Mouse (Mus musculus) embryonic fibroblast, embryonic 13.5 days (primary cell): Measurements from ENCODE around the gene Bnip1. TPM values are rescaled to one million over a fixed set of nuclear protein-coding genes. Genes with fewer than 3 reads are reported as not detected.

ENCODE experiments used
- H3K27ac ChIP-seq: 2 replicates; pipeline ENCODE4 v1.5.1; 2012; ENCODE audit warnings: low read length, control low read depth, inconsistent platforms; ENCODE audit not compliant: insufficient read depth
- H3K4me1 ChIP-seq: 2 replicates; pipeline ENCODE4 v1.6.1; 2011; ENCODE audit warnings: low read length; ENCODE audit not compliant: control insufficient read depth, insufficient read depth
- H3K4me3 ChIP-seq: 2 replicates; pipeline ENCODE4 v1.5.1; 2011; ENCODE audit warnings: mild to moderate bottlenecking, control low read depth, low read length; ENCODE audit not compliant: insufficient read depth
- CTCF ChIP-seq: IDR thresholded peaks from 2 replicates; pipeline ENCODE4 v1.5.1; 2011; ENCODE audit warnings: mild to moderate bottlenecking, control low read depth, low read length, moderate library complexity, borderline replicate concordance; ENCODE audit not compliant: insufficient read depth
- POLR2A ChIP-seq: IDR thresholded peaks from 2 replicates; pipeline ENCODE4 v1.6.1; 2011; ENCODE audit warnings: low read depth, mild to moderate bottlenecking, control low read depth, low read length, moderate library complexity
- polyA plus RNA-seq: library from polyadenylated mRNA; stranded (reverse); fragments of >200 nt; gene quantifications from 2 replicates; pipeline ENCODE4 v1.2.4, GENCODE M21; 2011; ENCODE audit warnings: low read depth; ENCODE audit not compliant: missing spikeins, insufficient read length

Gene Bnip1
- polyA plus RNA-seq, 1 experiment, result 22.8 TPM

DNA sequence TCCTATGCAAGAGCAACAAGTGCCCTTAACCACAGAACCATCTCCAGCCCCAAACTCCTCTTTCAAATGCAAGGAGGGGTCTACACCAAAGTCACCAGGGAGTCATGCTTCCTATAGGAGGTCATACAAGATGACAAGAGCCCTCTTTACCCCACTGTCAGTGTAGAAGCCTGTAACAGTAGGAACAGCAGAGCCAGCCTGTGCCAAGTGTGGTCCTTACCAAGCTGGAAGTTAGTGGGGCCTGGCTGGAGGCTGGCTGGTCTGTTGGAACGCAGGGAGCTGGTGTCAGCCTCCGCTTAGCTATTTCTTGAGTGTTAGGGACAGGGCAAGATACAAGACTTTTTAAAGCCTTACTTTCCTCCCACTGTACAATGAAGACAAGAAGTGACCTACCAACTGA, 52.9 kb downstream of the Bnip1 start:
- Histone ChIP-seq H3K4me1 (no peaks in the 10 kb centered on the region), H3K27ac (no peak overlapping the region), H3K4me3 (no peak overlapping the region)
- no peak for TF ChIP-seq POLR2A
- no peak for TF ChIP-seq CTCF

DNA sequence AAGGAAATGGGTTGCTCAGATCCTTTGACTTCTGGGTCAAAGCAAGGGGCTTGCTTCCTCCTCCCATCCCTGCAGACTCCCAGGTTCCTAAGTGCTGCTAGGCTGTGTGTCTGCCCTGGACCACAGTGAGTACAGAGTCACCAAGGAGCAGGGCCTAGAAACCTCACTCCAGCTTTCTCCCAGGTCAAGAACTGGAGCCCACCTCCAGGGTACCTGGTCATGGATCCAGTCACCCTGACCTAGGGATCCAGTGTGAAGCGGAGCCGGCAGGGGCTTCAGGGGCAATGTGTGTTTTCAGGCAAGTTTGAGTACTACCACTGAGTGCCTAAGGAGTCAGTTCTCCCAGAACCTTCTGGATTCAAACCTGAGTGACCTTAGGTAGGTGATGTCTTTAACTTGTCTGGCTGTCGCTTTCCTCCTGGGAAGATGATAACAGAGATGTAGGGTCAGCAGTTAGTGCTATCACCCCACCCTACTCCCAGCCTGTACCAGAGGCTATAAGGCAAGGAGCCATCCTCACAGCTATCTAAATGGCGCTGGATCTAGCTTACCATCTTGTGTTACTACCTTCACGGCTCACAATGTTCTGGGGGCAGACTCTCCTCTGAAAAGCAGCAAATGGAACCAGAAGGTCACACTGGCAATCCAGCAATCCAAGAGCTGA, 53.6 kb downstream of the Bnip1 start:
- TF ChIP-seq CTCF (no peak), POLR2A (no peak)

DNA sequence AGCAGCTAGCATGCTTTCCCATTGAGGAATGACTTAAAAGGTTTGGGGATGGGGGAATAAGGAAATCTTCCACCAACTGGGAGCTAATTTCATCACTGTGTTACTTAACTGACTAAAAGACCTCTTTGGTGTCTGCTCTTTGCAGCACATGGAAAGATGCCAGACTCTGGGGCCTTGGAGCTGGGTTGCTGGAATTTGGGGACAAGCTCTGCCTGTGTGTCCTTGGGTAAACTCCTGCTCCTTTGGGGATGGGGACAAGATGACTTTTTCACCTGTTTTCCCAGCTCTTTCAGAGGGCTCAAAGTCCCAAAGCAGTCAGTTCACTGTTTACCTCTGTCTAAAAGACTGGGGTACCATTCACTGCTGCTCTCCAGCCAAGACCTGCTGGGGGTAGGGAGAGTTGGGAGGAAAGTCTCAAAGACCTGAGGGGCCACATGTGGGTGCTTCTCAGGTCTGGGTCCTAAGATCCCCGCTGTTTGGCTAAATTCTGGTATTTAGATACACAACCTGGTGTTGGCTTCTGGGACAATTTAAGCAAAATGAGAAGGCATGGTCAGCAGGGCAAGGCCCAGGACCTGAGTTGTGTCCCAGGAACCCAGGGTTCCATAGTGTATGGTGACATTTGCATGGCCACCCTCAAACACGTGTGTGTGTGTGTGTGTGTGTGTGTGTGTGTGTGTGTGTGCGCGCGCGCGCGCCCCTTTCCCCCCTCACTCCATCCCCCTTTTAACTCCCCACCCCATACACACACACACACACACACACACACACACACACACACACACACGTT, 54.3 kb downstream of the Bnip1 start:
- no peak for TF ChIP-seq POLR2A
- TF ChIP-seq CTCF, result no peak

More for the DNA sequence above, 53.6 kb downstream of the Bnip1 start:
- H3K4me1 ChIP-seq, result no peaks in the 10 kb centered on the region
- no peak overlapping the region for H3K27ac ChIP-seq
- H3K4me3 ChIP-seq, result no peak overlapping the region

DNA sequence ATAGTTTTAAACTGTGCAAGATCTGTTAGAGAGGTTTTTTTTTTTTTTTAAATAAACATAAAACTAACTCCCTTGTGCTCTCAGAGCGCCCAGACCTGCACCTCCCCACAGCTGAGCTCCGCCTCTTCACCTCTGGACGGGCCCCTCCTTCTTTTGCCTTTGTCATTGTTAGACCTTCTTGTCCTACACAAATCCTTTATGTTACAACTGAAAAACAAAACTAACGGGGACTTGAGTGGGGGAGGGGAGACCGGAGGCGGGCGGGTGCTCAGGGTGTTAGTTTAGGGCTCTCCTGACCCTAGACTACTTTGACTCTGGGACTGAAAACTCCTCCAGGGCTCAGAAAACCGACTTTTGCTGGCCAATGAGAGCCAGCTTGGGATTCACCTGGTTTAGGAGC, 55.1 kb downstream of the Bnip1 start:
- no peak overlapping the region for H3K4me3 ChIP-seq
- H3K4me1 ChIP-seq, result no peaks in the 10 kb centered on the region
- TF ChIP-seq CTCF (no peak), POLR2A (no peak)
- no peak overlapping the region for H3K27ac ChIP-seq

More for the DNA sequence above, 54.3 kb downstream of the Bnip1 start:
- Histone ChIP-seq H3K4me3 (no peak overlapping the region), H3K27ac (no peak overlapping the region), H3K4me1 (no peaks in the 10 kb centered on the region)

DNA sequence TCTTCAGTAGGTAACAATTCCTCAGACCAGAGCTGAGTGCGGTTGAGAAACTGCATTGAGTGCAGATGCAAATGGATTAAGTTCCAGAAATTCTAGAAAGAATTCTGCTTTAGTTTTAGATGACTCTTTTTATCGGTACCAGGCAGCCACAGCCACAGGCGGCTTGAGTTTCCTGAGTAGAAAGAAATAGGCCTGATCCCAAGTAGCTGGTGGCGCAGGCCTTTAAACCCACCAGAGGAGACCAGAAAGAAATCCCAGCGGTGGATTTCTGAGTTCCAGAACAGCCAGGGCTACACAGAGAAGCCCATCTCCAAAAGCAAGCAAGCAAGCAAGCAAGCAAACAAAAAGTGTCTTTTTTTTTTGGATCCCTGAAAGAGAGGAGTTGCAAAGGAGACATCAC, 55.5 kb downstream of the Bnip1 start:
- no peak overlapping the region for H3K4me3 ChIP-seq
- no peak for TF ChIP-seq POLR2A
- no peak for TF ChIP-seq CTCF
- no peak overlapping the region for H3K27ac ChIP-seq

DNA sequence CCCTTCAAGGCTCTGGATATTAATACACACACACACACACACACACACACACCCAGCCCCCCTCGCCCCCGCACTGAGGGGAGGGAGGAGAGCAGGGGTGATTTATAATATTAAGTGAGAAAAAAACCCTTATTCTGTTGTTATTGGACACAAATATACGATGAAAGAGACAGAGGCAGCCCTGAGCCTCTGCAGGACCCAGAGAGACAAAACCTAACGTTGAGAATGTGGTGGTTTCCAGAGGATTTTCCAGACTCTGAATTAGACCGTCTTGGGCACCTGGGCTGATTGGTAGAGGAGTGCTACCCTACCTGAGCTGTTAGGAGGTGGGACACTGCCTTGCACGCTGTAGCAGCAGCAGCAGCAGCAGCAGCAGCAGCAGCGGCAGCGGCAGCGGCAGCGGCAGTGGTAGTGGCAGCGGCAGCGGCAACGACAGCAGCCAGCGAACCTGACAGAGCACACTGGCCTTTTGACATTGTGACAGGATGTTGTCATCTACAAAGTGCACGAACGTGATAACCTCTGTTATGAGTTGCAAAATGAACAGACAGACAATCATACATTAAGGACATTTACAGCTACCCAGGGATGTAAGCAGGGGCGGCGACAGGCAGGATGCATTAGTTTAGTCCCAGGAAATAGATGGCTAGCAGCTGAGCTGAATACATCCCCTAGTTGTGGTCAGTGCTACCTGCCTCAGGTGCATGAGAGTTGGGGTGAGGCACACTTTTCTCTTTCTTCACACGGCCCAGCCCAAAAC, 56.1 kb downstream of the Bnip1 start:
- H3K4me3 ChIP-seq, result no peak overlapping the region
- no peak for TF ChIP-seq POLR2A
- TF ChIP-seq CTCF, result no peak
- no peaks in the 10 kb centered on the region for H3K4me1 ChIP-seq
- H3K27ac ChIP-seq, result no peak overlapping the region

More for the DNA sequence above, 55.5 kb downstream of the Bnip1 start:
- no peaks in the 10 kb centered on the region for H3K4me1 ChIP-seq

DNA sequence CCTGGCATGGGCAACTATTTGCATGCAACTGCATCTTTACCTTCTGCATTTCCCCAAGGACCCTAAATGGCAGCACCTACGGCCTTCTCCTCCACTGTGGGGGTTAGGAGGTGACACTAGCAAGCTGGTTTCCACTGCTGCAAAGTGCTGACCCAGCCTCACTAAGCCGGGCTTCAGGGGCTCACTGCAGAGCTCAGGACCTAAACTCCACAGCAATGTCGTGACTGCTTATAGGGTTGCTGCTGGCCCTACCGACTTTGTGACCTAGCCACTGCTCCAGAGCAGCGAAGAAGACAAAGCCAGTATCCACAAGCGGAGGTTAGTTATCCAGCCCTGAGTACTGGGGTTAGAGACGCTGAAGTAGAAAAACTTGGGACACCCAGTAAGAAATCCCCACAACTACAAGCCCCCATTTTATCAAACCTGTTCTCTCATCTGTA, 56.7 kb downstream of the Bnip1 start:
- no peaks in the 10 kb centered on the region for H3K4me1 ChIP-seq
- no peak for TF ChIP-seq POLR2A
- TF ChIP-seq CTCF, result no peak
- no peak overlapping the region for H3K4me3 ChIP-seq
- no peak overlapping the region for H3K27ac ChIP-seq

DNA sequence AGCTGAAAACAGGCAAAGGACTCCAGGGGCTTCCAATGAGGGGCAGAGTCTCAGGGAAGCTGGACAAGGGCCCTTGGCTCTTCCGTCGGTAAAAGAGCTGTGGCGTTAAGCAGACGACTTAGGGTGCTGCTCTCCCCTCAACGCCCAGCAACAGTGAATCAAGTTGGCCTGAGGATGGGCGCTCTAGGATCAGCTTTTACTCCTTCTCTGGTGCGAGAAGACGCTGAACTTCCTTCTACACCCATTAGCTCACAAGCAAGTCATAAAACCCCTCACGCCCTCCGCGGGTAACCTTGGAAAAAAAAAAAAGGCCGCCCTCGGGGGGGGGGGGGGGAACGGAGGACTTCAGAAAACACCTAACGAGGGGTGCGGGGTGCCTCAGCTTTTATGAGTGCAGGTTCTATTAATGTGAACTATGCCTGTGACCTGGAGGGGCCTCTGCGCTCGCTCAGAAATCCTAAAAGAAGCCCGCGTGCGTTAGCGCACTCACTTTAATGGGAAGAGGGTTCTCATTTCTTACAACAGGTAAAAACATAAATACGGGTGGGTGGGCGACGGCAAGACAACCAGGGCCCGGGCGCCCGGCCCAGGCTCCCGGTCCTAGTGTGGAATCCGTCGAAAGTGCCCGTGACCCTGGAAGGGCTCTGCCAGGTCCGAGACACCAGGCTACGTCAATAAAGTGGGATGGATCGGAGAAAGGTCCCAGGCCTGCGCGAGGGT, 57.5 kb downstream of the Bnip1 start:
- H3K4me1 ChIP-seq, result no peaks in the 10 kb centered on the region
- H3K4me3 ChIP-seq, result no peak overlapping the region
- H3K27ac ChIP-seq, result no peak overlapping the region
- no peak for TF ChIP-seq POLR2A
- no peak for TF ChIP-seq CTCF
